Mouse (Mus musculus): ENCODE measurements at regions not wholly inside any gene's neighbourhood (a gene's known extent, or its start where the extent isn't known, plus 50 kb on each side); places are given as distances from the start of the nearest gene placed in this dataset.

DNA sequence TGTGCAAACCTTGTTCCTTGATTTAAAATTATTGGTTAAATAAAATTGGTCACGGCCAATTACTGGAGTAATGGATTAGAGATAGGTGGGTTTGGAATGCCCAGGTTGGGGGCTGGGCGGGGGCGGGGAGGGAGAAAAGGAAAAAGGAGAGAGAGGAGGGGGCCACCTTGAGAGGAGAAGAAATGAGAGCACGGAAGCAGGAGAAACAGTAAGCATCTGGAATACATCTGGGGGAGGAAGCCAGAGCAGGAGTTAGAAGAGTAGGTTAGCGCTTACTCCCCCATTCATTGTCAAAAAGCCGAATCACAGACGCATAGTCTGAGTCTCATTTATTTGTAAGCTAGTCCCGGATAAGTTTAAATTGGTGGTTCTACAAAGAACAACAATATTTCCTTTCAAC, 50.8 kb upstream of the Tbl1xr1 start:
- DNase-seq (ENCODE audit: low spot score): no peak
- Histone ChIP-seq H3K4me1 (ENCODE audit: insufficient read depth, low read depth, low read length) (no peaks in the 10 kb centered on the region; the same call in 1 of the 2 replicates), H3K4me3 (ENCODE audit: low read depth, low read length) (no peak overlapping the region), H3K4me2 (replicated peaks; ENCODE audit: low read depth, low read length) (no peak overlapping the region), H3K9me3 (ENCODE audit: low read length) (no peaks in the 10 kb centered on the region), H3K27ac (ENCODE audit: low read length) (no peak overlapping the region), H3K9ac (replicated peaks; ENCODE audit: low read depth) (no peak overlapping the region), H3K27me3 (replicated peaks; ENCODE audit: insufficient read depth, low read length) (no peaks in the 10 kb centered on the region), H3K36me3 (ENCODE audit: insufficient read depth, low read length) (no peaks in the 10 kb centered on the region)
- no peak for TF ChIP-seq EP300 (IDR thresholded peaks at IDR 0.05)
- TF ChIP-seq CTCF (IDR thresholded peaks at IDR 0.05): no peak
- 81% methylated on average over 8 of the region's 8 CpGs for WGBS
- ATAC-seq: no peak
